Mouse (Mus musculus) bone marrow macrophage, adult 2 months (primary cell): ENCODE measurements at regions not wholly inside any gene's neighbourhood (a gene's known extent, or its start where the extent isn't known, plus 50 kb on each side); places are given as distances from the start of the nearest gene placed in this dataset.

Source experiments
- CTCF ChIP-seq: IDR thresholded peaks from 2 replicates; pipeline ENCODE4 v1.5.1; 2012; ENCODE audit warnings: low read depth, mild to moderate bottlenecking, low read length, moderate library complexity
- POLR2A ChIP-seq: IDR thresholded peaks from 2 replicates; pipeline ENCODE4 v1.6.1; 2012; ENCODE audit warnings: mild to moderate bottlenecking, low read depth, low read length, borderline replicate concordance

- TF ChIP-seq POLR2A (no peak), CTCF (no peak)
Measured at GRCm38 (mm10) chr5:43061797-43062391, 171.1 kb upstream of the Cpeb2 start.
